In genomic region chr16:63179228-63179627, GRCm38 (mm10) we compare ENCODE assay signal across 12 mouse cellular contexts.
A peak's percentile ranks its signal among the peaks of the same experiment; 100 is the strongest.
DNase-seq lines count a peak whose midpoint lies in the region; ATAC-seq lines count a peak whose summit lies in the region.
"Had no signal": no experiment of that assay in that cellular context is flagged by ENCODE, and none has a peak within 500 bp of the region (broad histone marks: within the 10 kb centered on the region; RNA-seq: fewer than 3 reads in every experiment).

No protein-coding gene starts in this region.

- peak; percentile 69 for DNase-seq in embryonic facial prominence, embryonic 14.5 days (ENCODE audit: low spot score)
- no peak for DNase-seq in embryonic facial prominence, embryonic 10.5 days (ENCODE audit: low spot score)
- peak; percentile 60 for DNase-seq in right cerebral cortex, adult 18-20 months
- DNase-seq in right cerebral cortex, postnatal 14 days: no peak
- peak; percentile 8 for DNase-seq in left cerebral cortex, postnatal 36 days (ENCODE audit: low spot score in 2 of 2)
- no peak for DNase-seq in urinary bladder, postnatal 10 days (ENCODE audit: low spot score)
- no peak for DNase-seq in gastrocnemius, postnatal 4 days (ENCODE audit: low spot score in 2 of 2)
- no peak for DNase-seq in thymus, postnatal 10 days (ENCODE audit: low spot score in 2 of 2)
- DNase-seq: heart, postnatal 14 days; thymus, postnatal 36 days had no signal

- no peaks in the 10 kb centered on the region for H3K27me3 ChIP-seq in embryonic facial prominence, embryonic 14.5 days (replicated peaks; ENCODE audit: control insufficient read depth, insufficient read depth, low read length)
- no peaks in the 10 kb centered on the region for H3K27me3 ChIP-seq in embryonic facial prominence, embryonic 10.5 days (replicated peaks; ENCODE audit: low read depth, poor library complexity, severe bottlenecking)
- H3K27me3 ChIP-seq: intestine, embryonic 15.5 days had no signal

- no peaks in the 10 kb centered on the region; the same call in 1 of the 2 replicates for H3K4me1 ChIP-seq in embryonic facial prominence, embryonic 14.5 days (ENCODE audit: control insufficient read depth, insufficient read depth, low read length)
- H3K4me1 ChIP-seq in embryonic facial prominence, embryonic 10.5 days: no peaks in the 10 kb centered on the region
- H3K4me1 ChIP-seq: intestine, embryonic 15.5 days had no signal

- ATAC-seq in embryonic facial prominence, embryonic 14.5 days (ENCODE audit: low read depth): no peak
- ATAC-seq: intestine, embryonic 15.5 days had no signal

- H3K4me3 ChIP-seq in embryonic facial prominence, embryonic 14.5 days (ENCODE audit: low read depth, low read length): no peak overlapping the region
- H3K4me3 ChIP-seq in embryonic facial prominence, embryonic 10.5 days: no peak overlapping the region
- H3K4me3 ChIP-seq: erythroblast, embryonic 14.5 days; intestine, embryonic 15.5 days had no signal

- WGBS in embryonic facial prominence, embryonic 14.5 days: 47% methylated on average over 5 of the region's 5 CpGs
- 85% methylated on average over 5 of the region's 5 CpGs for WGBS in embryonic facial prominence, embryonic 10.5 days

- no peak overlapping the region for H3K9ac ChIP-seq in embryonic facial prominence, embryonic 14.5 days (ENCODE audit: low read depth, low read length)
- H3K9ac ChIP-seq: intestine, embryonic 15.5 days had no signal

- no peak overlapping the region for H3K27ac ChIP-seq in embryonic facial prominence, embryonic 14.5 days (replicated peaks; ENCODE audit: low read depth, low read length)
- no peak overlapping the region for H3K27ac ChIP-seq in embryonic facial prominence, embryonic 10.5 days (replicated peaks)
- H3K27ac ChIP-seq: intestine, embryonic 15.5 days had no signal

- H3K4me2 ChIP-seq in embryonic facial prominence, embryonic 14.5 days (ENCODE audit: low read depth, low read length): no peak overlapping the region
- H3K4me2 ChIP-seq: intestine, embryonic 15.5 days had no signal

- H3K36me3 ChIP-seq in embryonic facial prominence, embryonic 14.5 days (ENCODE audit: control insufficient read depth, insufficient read depth, low read length): no peaks in the 10 kb centered on the region
- H3K36me3 ChIP-seq in embryonic facial prominence, embryonic 10.5 days (replicated peaks): no peaks in the 10 kb centered on the region
- H3K36me3 ChIP-seq: intestine, embryonic 15.5 days had no signal

- no peaks in the 10 kb centered on the region for H3K9me3 ChIP-seq in embryonic facial prominence, embryonic 14.5 days (ENCODE audit: control insufficient read depth, low read length)
- no peaks in the 10 kb centered on the region for H3K9me3 ChIP-seq in embryonic facial prominence, embryonic 10.5 days
- H3K9me3 ChIP-seq: intestine, embryonic 15.5 days had no signal

- intact Hi-C loops in left cerebral cortex, postnatal 36 days (cut with DNase I): no loop called here

Comparison
In these comparisons a context has a peak if more than half of its experiments do, and no peak if none do; other contexts are left out.
1. DNase-seq: peak in embryonic facial prominence, embryonic 14.5 days (single experiment), right cerebral cortex, adult 18-20 months (single experiment) and left cerebral cortex, postnatal 36 days (2 of 2); none in embryonic facial prominence, embryonic 10.5 days (single experiment), right cerebral cortex, postnatal 14 days (single experiment), urinary bladder, postnatal 10 days (single experiment), gastrocnemius, postnatal 4 days (0 of 2) and thymus, postnatal 10 days (0 of 2).